Mouse (Mus musculus): Measurements from ENCODE around the gene Tceal3. TPM values are rescaled to one million over a fixed set of nuclear protein-coding genes. Genes with fewer than 3 reads are reported as not detected.
A peak's percentile ranks its signal among the peaks of the same experiment; 100 is the strongest.
"Not testable (repeated sequence)": the region's sequence is repeated elsewhere in the genome, so short reads cannot be mapped to it uniquely, and the experiment has no call there.

The Tceal3 gene
- 100 to 1,000 TPM; 130 to 142 TPM for total RNA-seq (2021)
- long read RNA-seq, experiment 1, transcript Tceal3-201 (3 exons, 1,116 nt) = major isoform, 48 of 68 reads
- long read RNA-seq, experiment 1, partial matches to known transcripts = 6 of 68 reads
- long read RNA-seq, experiment 1, other reads (novel, unspliced or antisense) = 5 of 68 reads
- long read RNA-seq, experiment 2, transcript Tceal3-201 (3 exons, 1,116 nt) = major isoform, 85 of 120 reads
- long read RNA-seq, experiment 2, transcript Tceal3-202 (3 exons, 1,148 nt) = minor isoform, 9 of 120 reads
- long read RNA-seq, experiment 2, transcript Tceal3-205 (5 exons, 447 nt) = minor isoform, 6 of 120 reads
- long read RNA-seq, experiment 2, partial matches to known transcripts = 0 of 120 reads
- long read RNA-seq, experiment 2, other reads (novel, unspliced or antisense) = 18 of 120 reads

GRCm38 (mm10) chrX:136590199-136590896 is at the start of gene Tceal3:
TSS of gene Tceal3 (plus strand) at chrX:136590842.
- DNase-seq (ENCODE audit: low spot score in 2 of 2) = peak; percentile 58 to 79

- DNase-seq (ENCODE audit: low spot score in 2 of 2) = not testable (repeated sequence)
Measured at GRCm38 (mm10) chrX:136543956-136544355, 46.7 kb upstream of the Tceal3 start, which contains the start of gene Kir3dl2. TSS of gene Kir3dl2 (minus strand) at chrX:136544056.

- DNase-seq (ENCODE audit: low spot score in 2 of 2) = not testable (repeated sequence)
Measured at GRCm38 (mm10) chrX:136569094-136569493, 21.5 kb upstream of the Tceal3 start.

- DNase-seq (ENCODE audit: low spot score in 2 of 2) = no peak
Measured at GRCm38 (mm10) chrX:136584617-136585016, 6.0 kb upstream of the Tceal3 start.

- no peak for DNase-seq (ENCODE audit: low spot score in 2 of 2)
Measured at GRCm38 (mm10) chrX:136590897-136591257, 235 bp downstream of the Tceal3 start.

- DNase-seq (ENCODE audit: low spot score in 2 of 2) = peak in 1 of 2 experiments; percentile 56
Measured at GRCm38 (mm10) chrX:136599416-136599815, 8.8 kb downstream of the Tceal3 start.

GRCm38 (mm10) chrX:136606951-136607350 is 16.3 kb downstream of the Tceal3 start:
- no peak for DNase-seq (ENCODE audit: low spot score in 2 of 2)

GRCm38 (mm10) chrX:136607395-136607794 is 16.8 kb downstream of the Tceal3 start:
- DNase-seq (ENCODE audit: low spot score in 2 of 2) = no peak

GRCm38 (mm10) chrX:136611346-136611745 is 20.7 kb downstream of the Tceal3 start:
- peak in 1 of 2 experiments; percentile 19 for DNase-seq (ENCODE audit: low spot score in 2 of 2)

GRCm38 (mm10) chrX:136615889-136616288 is 25.2 kb downstream of the Tceal3 start:
- not testable (repeated sequence) for DNase-seq (ENCODE audit: low spot score in 2 of 2)

GRCm38 (mm10) chrX:136624905-136625569 is 34.4 kb downstream of the Tceal3 start:
- peak; percentile 19 to 61 for DNase-seq (ENCODE audit: low spot score in 2 of 2)

GRCm38 (mm10) chrX:136625959-136626358 is 35.3 kb downstream of the Tceal3 start:
- no peak for DNase-seq (ENCODE audit: low spot score in 2 of 2)

GRCm38 (mm10) chrX:136635116-136635515 is 44.5 kb downstream of the Tceal3 start:
- peak in 1 of 2 experiments; percentile 34 for DNase-seq (ENCODE audit: low spot score in 2 of 2)

- peak in 1 of 2 experiments; percentile 34 for DNase-seq (ENCODE audit: low spot score in 2 of 2)
Measured at GRCm38 (mm10) chrX:136639754-136640153, 49.1 kb downstream of the Tceal3 start.

GRCm38 (mm10) chrX:136645857-136646256 is 55.2 kb downstream of the Tceal3 start:
- not testable (repeated sequence) for DNase-seq (ENCODE audit: low spot score in 2 of 2)

- peak; percentile 19 to 23 for DNase-seq (ENCODE audit: low spot score in 2 of 2)
Measured at GRCm38 (mm10) chrX:136666281-136666706, 75.7 kb downstream of the Tceal3 start.

GRCm38 (mm10) chrX:136666762-136667464 is 76.3 kb downstream of the Tceal3 start:
- peak; percentile 12 to 17 for DNase-seq (ENCODE audit: low spot score in 2 of 2)

- no peak for DNase-seq (ENCODE audit: low spot score in 2 of 2)
Measured at GRCm38 (mm10) chrX:136668794-136669193, 78.2 kb downstream of the Tceal3 start.

GRCm38 (mm10) chrX:136680989-136681388 is 90.3 kb downstream of the Tceal3 start:
- DNase-seq (ENCODE audit: low spot score in 2 of 2) = no peak

- not testable (repeated sequence) for DNase-seq (ENCODE audit: low spot score in 2 of 2)
Measured at GRCm38 (mm10) chrX:136691606-136692293, 101.1 kb downstream of the Tceal3 start.
